Mouse (Mus musculus) midbrain, embryonic 10.5 days (tissue): ENCODE data around the gene Glipr2. TPM values are rescaled to one million over a fixed set of nuclear protein-coding genes. Genes with fewer than 3 reads are reported as not detected.

Source experiments
- DNase-seq: peaks from one replicate; pipeline ENCODE4 v3.0.0-alpha.2; 2017; ENCODE audit warnings: low spot score
- H3K27ac ChIP-seq: fragments of 300-500 bp; sonication (generic); replicated peaks from 2 replicates; pipeline ENCODE4 v1.5.1; 2016; ENCODE audit warnings: mild to moderate bottlenecking
- H3K27me3 ChIP-seq: fragments of 300-500 bp; sonication (generic); 2 replicates; pipeline ENCODE4 v1.6.1; 2016; ENCODE audit warnings: low read depth, mild to moderate bottlenecking; ENCODE audit not compliant: poor library complexity, severe bottlenecking
- H3K36me3 ChIP-seq: fragments of 300-500 bp; sonication (generic); 2 replicates; pipeline ENCODE4 v1.6.1; 2016; ENCODE audit warnings: mild to moderate bottlenecking, moderate library complexity
- H3K4me1 ChIP-seq: fragments of 300-500 bp; sonication (generic); 2 replicates; pipeline ENCODE4 v1.6.1; 2016
- H3K4me3 ChIP-seq: fragments of 300-500 bp; sonication (generic); 2 replicates; pipeline ENCODE4 v1.5.1; 2016; ENCODE audit warnings: mild to moderate bottlenecking, moderate library complexity
- H3K9me3 ChIP-seq: fragments of 300-500 bp; sonication (generic); replicated peaks from 2 replicates; pipeline ENCODE4 v1.6.1; 2016; ENCODE audit warnings: mild to moderate bottlenecking
- WGBS: fragments of 180-500 bp; shearing (Covaris S2); methylation state at CpG from one replicate; pipeline ENCODE4 v1.1.7; 2016; 5-methylcytosine and 5-hydroxymethylcytosine counted together
- polyA plus RNA-seq: library from polyadenylated mRNA; unstranded; fragments of >200 nt; fragmentation: Nextera tagmentation; extraction: Ambion mirVana; gene quantifications from 2 replicates; pipeline ENCODE4 v1.2.1, GENCODE M21; 2016

Gene Glipr2
- polyA plus RNA-seq, 1 experiment from 2014 or later, result 69.2 TPM

DNA sequence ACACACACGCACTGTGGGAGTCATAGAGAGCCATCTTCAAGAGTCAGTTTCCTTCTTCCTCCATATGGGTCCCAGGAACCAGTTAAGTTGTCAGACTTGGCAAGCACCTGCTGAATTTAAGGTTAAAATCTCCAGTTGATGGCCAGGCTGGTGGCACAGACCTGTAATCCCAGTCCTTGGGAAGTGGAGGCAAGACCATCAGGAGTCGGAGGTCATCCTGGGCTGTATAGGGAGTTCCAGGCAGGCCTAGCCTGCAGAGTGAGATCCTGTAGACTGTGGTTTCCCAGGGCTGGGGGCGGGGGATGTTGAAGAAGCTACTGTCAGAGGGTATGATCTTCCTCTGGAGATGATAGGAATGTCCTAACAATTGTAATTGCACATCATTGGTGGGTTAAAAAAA lies 31.8 kb downstream of the Glipr2 start:
- Histone ChIP-seq H3K27ac (no peak overlapping the region), H3K36me3 (no peaks in the 10 kb centered on the region), H3K9me3 (no peaks in the 10 kb centered on the region), H3K27me3 (peaks cover 22% of the 10 kb centered on the region), H3K4me1 (0 out of 2 replicates have a peak, but pooled peaks cover 3% of the 10 kb centered on the region), H3K4me3 (no peak overlapping the region)
- 90% methylated on average over 3 of the region's 3 CpGs for WGBS
- no peak for DNase-seq

GRCm38 (mm10) chr4:43993072-43993471 lies 35.9 kb downstream of the Glipr2 start:
- no peak overlapping the region for H3K27ac ChIP-seq
- no peak overlapping the region for H3K4me3 ChIP-seq
- H3K4me1 ChIP-seq, result 0 out of 2 replicates have a peak, but pooled peaks cover 3% of the 10 kb centered on the region
- WGBS, result 94% methylated on average over 11 of the region's 11 CpGs
- no peaks in the 10 kb centered on the region for H3K9me3 ChIP-seq
- no peak for DNase-seq
- H3K36me3 ChIP-seq, result no peaks in the 10 kb centered on the region
- H3K27me3 ChIP-seq, result no peaks in the 10 kb centered on the region

- 77% methylated on average over 2 of the region's 2 CpGs for WGBS
- Histone ChIP-seq H3K27me3 (no peaks in the 10 kb centered on the region), H3K36me3 (no peaks in the 10 kb centered on the region), H3K4me3 (no peak overlapping the region), H3K27ac (no peak overlapping the region), H3K4me1 (no peaks in the 10 kb centered on the region), H3K9me3 (peaks cover 2% of the 10 kb centered on the region; the same call in 1 of the 2 replicates)
- DNase-seq, result no peak
Measured at GRCm38 (mm10) chr4:43994342-43994741, 37.1 kb downstream of the Glipr2 start.

DNA sequence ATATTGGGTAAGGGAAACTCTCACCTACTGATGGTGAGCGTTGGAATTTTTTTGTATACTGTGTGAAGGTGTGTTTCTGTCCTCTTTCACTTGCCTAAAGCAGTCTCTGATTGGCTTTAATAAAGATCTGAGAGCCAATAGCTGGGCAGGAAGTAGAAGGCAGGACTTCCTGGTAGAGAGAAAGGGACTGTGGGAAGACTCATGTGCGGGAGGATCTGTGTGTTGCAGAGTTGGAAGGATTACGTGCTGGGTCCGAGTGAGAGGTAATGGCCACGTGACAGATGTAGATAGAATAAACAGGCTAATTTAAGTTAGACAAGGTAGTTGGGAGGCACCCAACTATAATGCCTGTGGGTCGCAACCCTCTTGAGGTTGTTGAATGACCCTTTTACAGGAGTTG lies 46.4 kb downstream of the Glipr2 start:
- H3K27ac ChIP-seq, result no peak overlapping the region
- no peaks in the 10 kb centered on the region for H3K27me3 ChIP-seq
- no peaks in the 10 kb centered on the region for H3K36me3 ChIP-seq
- peaks cover 5% of the 10 kb centered on the region; the same call in 1 of the 2 replicates for H3K9me3 ChIP-seq
- no peak overlapping the region for H3K4me3 ChIP-seq
- no peaks in the 10 kb centered on the region for H3K4me1 ChIP-seq
- WGBS, result 88% methylated on average over 6 of the region's 6 CpGs
- no peak for DNase-seq

GRCm38 (mm10) chr4:44004126-44004525 lies 46.9 kb downstream of the Glipr2 start, which contains the start of gene Clta:
Gene Clta, plus strand, starts transcription at chr4:44004452.
- Histone ChIP-seq H3K4me3 (no peak within 1 kb of the TSS), H3K9me3 (peaks cover 5% of the 10 kb centered on the region; the same call in 1 of the 2 replicates), H3K27ac (no peak within 1 kb of the TSS), H3K4me1 (no peaks in the 10 kb centered on the region), H3K36me3 (no peaks in the 10 kb centered on the region), H3K27me3 (no peaks in the 10 kb centered on the region)
- 91% methylated on average over 5 of the region's 5 CpGs for WGBS
- DNase-seq, result no peak

GRCm38 (mm10) chr4:44004623-44005409 lies 47.6 kb downstream of the Glipr2 start:
- Histone ChIP-seq H3K4me1 (no peaks in the 10 kb centered on the region), H3K27ac (no peak overlapping the region), H3K36me3 (no peaks in the 10 kb centered on the region), H3K4me3 (no peak overlapping the region), H3K27me3 (no peaks in the 10 kb centered on the region), H3K9me3 (no peaks in the 10 kb centered on the region)
- DNase-seq, result no peak
- WGBS, result 74% methylated on average over 3 of the region's 3 CpGs

- 89% methylated on average over 1 of the region's 1 CpGs for WGBS
- peaks cover 23% of the 10 kb centered on the region for H3K4me1 ChIP-seq
- no peak for DNase-seq
- no peaks in the 10 kb centered on the region for H3K9me3 ChIP-seq
- peaks cover 6% of the 10 kb centered on the region; the same call in 1 of the 2 replicates for H3K27me3 ChIP-seq
- H3K4me3 ChIP-seq, result no peak overlapping the region
- no peak overlapping the region for H3K27ac ChIP-seq
- H3K36me3 ChIP-seq, result no peaks in the 10 kb centered on the region
Measured at GRCm38 (mm10) chr4:44010176-44010575, 53.0 kb downstream of the Glipr2 start.

DNA sequence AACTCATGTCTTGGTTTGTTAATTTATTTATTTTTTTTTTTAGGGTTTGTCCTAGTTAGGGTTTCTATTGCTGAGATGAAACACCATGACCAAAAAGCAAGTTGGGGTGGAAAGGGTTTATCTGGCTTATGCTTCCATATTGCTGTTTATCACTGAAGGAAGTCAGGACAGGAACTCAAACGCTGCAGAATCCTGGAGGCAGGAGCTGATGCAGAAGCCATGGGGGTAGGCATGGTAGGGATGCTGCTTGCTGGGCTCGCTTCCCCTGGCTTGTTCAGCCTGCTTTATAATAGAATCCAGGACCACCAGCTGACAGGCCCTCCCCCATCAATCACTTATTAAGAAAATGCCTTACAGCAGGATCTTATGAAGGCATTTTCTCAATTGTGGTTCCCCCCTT lies 53.7 kb downstream of the Glipr2 start:
- H3K27ac ChIP-seq, result no peak overlapping the region
- peaks cover 13% of the 10 kb centered on the region; the same call in 1 of the 2 replicates for H3K27me3 ChIP-seq
- 48% methylated on average over 2 of the region's 2 CpGs for WGBS
- DNase-seq, result no peak
- H3K4me1 ChIP-seq, result peaks cover 25% of the 10 kb centered on the region
- no peaks in the 10 kb centered on the region for H3K9me3 ChIP-seq
- H3K4me3 ChIP-seq, result no peak overlapping the region
- H3K36me3 ChIP-seq, result peaks cover 5% of the 10 kb centered on the region; the same call in 1 of the 2 replicates

GRCm38 (mm10) chr4:44011799-44012198 lies 54.6 kb downstream of the Glipr2 start:
- H3K4me1 ChIP-seq, result peaks cover 28% of the 10 kb centered on the region
- H3K9me3 ChIP-seq, result no peaks in the 10 kb centered on the region
- H3K27ac ChIP-seq, result peak overlapping the region; percentile 86
- H3K36me3 ChIP-seq, result peaks cover 14% of the 10 kb centered on the region; the same call in 1 of the 2 replicates
- DNase-seq, result no peak
- peak overlapping the region; percentile 100 for H3K4me3 ChIP-seq
- peaks cover 22% of the 10 kb centered on the region; the same call in 1 of the 2 replicates for H3K27me3 ChIP-seq
- WGBS, result 82% methylated on average over 3 of the region's 3 CpGs

- H3K27me3 ChIP-seq, result peaks cover 29% of the 10 kb centered on the region; the same call in 1 of the 2 replicates
- peak overlapping the region; percentile 100 for H3K4me3 ChIP-seq
- peaks cover 28% of the 10 kb centered on the region for H3K4me1 ChIP-seq
- H3K36me3 ChIP-seq, result peaks cover 14% of the 10 kb centered on the region; the same call in 1 of the 2 replicates
- DNase-seq, result peak; percentile 95
- H3K9me3 ChIP-seq, result no peaks in the 10 kb centered on the region
- WGBS, result under 1% methylated on average over 77 of the region's 77 CpGs
- peak overlapping the region; percentile 86 for H3K27ac ChIP-seq
Measured at GRCm38 (mm10) chr4:44012376-44013367, 55.5 kb downstream of the Glipr2 start.

- Histone ChIP-seq H3K9me3 (no peaks in the 10 kb centered on the region), H3K27me3 (peaks cover 38% of the 10 kb centered on the region), H3K4me3 (peak overlapping the region; percentile 100), H3K27ac (peak overlapping the region; percentile 86; the same call in 1 of the 2 replicates), H3K36me3 (peaks cover 19% of the 10 kb centered on the region), H3K4me1 (peaks cover 28% of the 10 kb centered on the region)
- DNase-seq, result no peak
- 34% methylated on average over 11 of the region's 11 CpGs for WGBS
Measured at GRCm38 (mm10) chr4:44013391-44014070, 56.3 kb downstream of the Glipr2 start.

- WGBS, result 96% methylated on average over 4 of the region's 4 CpGs
- no peak overlapping the region for H3K4me3 ChIP-seq
- no peak for DNase-seq
- peaks cover 63% of the 10 kb centered on the region for H3K27me3 ChIP-seq
- no peak overlapping the region for H3K27ac ChIP-seq
- peaks cover 45% of the 10 kb centered on the region for H3K36me3 ChIP-seq
- no peaks in the 10 kb centered on the region for H3K9me3 ChIP-seq
- H3K4me1 ChIP-seq, result peaks cover 28% of the 10 kb centered on the region
Measured at GRCm38 (mm10) chr4:44016071-44016470, 58.9 kb downstream of the Glipr2 start.
